Mouse (Mus musculus) cerebellum, adult 8-10 months (tissue): ENCODE results near the gene Rcbtb2.

Experiments
- DNase-seq: peaks from one replicate; pipeline ENCODE4 v3.0.0; 2022

Gene Rcbtb2

GRCm38 (mm10) chr14:73217062-73217461 lies 94.2 kb downstream of the Rcbtb2 start:
- peak; percentile 20 for DNase-seq

GRCm38 (mm10) chr14:73222316-73222970 lies 99.6 kb downstream of the Rcbtb2 start:
- DNase-seq: no peak

DNA sequence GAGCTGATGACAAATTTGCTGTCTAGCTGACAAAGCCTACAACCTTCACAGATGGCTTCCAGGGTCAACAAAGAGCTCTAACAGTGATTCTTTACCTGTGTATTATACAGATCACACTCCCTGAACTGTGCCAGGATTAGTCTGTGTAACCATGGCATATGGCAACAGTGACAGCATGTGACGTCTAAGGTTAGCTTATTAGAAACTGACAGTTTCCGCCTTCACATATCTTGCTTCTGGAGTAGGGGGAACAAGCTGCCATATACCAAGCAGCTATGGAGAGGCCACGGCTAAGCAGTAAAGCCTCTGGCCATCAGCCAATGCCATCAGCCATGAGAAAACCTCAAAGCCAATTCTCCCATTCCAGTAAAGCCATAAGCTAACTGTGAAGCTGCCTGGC lies 103.5 kb downstream of the Rcbtb2 start:
- DNase-seq: peak; percentile 24

GRCm38 (mm10) chr14:73226849-73227248 lies 104.0 kb downstream of the Rcbtb2 start:
- no peak for DNase-seq

DNA sequence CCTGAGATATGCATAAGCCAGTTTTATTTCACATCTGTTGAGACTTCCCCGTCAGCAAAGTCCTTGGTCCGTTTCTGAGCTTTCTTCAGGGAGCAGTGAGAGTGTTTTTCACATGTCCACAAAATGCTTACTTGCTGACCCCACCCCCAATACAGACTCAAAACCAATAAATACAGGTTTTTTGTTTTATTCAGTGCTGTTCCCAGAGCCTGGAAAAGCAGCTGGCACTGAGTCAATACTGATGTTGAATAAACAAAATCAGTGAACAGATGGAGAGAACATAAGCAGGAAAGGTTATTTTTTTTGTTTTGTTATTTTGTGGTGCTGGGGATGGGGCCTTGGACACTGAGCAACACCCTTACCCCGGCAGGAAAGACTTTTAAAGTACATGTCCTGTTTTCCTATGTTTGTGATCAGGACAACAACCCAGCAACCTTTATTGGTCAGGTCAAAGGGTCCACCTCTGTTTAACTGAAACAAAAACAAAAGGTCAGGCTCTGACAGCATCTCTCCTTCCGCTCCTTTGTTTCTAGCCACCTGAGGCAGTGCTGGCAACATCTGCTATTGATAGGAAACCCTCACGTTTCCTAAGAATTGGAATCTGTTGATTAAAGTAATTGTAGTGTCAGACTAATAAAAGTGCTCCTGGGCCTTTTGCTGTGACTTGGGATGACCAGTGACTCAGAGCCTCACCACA lies 108.6 kb downstream of the Rcbtb2 start:
- no peak for DNase-seq

- DNase-seq: no peak
These were observed 111.7 kb downstream of the Rcbtb2 start for GRCm38 (mm10) chr14:73234468-73235031.

GRCm38 (mm10) chr14:73237848-73238321 lies 115.0 kb downstream of the Rcbtb2 start, which contains the start of gene Lpar6:
Gene Lpar6, plus strand, starts transcription at chr14:73237895.
- DNase-seq: no peak

DNA sequence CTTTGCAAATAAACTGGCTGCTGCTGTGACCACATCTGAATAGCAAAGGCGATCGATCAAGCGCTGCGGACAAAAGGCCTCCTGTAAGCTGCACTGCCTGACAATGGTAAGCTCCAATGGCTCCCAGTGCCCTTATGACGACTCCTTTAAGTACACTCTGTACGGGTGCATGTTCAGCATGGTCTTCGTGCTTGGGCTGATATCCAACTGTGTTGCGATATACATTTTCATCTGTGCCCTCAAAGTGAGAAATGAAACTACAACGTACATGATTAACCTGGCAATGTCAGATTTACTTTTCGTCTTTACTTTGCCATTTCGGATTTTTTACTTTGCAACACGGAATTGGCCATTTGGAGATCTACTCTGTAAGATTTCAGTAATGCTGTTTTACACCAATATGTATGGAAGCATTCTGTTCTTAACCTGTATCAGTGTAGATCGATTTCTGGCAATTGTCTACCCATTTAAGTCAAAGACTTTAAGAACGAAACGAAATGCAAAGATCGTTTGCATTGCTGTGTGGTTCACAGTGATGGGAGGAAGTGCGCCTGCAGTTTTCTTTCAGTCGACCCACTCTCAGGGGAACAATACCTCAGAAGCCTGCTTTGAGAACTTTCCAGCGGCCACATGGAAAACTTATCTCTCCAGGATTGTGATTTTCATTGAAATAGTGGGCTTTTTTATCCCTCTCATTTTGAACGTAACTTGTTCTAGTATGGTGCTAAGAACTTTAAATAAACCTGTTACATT lies 115.8 kb downstream of the Rcbtb2 start:
- no peak for DNase-seq

- DNase-seq: no peak
These were observed 116.5 kb downstream of the Rcbtb2 start for GRCm38 (mm10) chr14:73239291-73239690.

DNA sequence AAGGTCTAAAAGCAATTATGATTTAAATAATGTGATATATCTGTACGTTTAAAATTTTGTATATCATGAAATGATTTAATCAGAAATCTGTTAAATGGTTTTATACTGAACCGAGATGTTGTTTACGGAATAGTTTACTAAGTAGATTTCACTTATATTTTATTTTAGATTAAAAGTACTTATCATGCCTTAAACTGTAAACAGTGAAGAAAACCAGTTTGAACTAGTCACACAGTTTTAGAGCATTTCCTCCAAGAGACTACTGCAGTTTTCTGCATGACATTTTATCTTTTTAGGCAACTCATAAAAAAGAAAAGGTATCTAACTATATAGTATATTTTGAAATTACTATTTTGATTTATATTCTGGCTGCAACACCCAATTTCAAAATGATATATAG lies 117.0 kb downstream of the Rcbtb2 start:
- no peak for DNase-seq

- no peak for DNase-seq
These were observed 121.3 kb downstream of the Rcbtb2 start for GRCm38 (mm10) chr14:73244061-73244597.

- DNase-seq: no peak
These were observed 127.2 kb downstream of the Rcbtb2 start for GRCm38 (mm10) chr14:73250056-73250455.

DNA sequence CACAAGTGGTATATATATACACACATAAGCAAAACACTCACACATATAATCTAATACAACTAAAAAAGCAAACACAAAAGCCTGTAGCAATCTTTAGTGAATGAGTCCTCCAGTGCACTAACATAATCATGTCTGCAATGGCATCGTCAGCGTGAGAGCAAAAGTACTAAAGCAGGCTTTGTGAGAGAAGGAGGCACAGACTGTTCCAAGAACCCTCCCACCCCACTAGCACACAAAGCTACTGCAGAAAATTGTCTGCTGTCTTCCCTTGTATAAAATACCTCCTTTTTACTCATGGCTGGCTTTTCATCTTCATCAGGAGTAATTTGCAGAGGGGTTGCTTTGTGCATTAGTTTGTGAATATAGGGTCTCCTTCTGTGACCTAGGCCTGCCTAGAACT lies 129.4 kb downstream of the Rcbtb2 start:
- no peak for DNase-seq

DNA sequence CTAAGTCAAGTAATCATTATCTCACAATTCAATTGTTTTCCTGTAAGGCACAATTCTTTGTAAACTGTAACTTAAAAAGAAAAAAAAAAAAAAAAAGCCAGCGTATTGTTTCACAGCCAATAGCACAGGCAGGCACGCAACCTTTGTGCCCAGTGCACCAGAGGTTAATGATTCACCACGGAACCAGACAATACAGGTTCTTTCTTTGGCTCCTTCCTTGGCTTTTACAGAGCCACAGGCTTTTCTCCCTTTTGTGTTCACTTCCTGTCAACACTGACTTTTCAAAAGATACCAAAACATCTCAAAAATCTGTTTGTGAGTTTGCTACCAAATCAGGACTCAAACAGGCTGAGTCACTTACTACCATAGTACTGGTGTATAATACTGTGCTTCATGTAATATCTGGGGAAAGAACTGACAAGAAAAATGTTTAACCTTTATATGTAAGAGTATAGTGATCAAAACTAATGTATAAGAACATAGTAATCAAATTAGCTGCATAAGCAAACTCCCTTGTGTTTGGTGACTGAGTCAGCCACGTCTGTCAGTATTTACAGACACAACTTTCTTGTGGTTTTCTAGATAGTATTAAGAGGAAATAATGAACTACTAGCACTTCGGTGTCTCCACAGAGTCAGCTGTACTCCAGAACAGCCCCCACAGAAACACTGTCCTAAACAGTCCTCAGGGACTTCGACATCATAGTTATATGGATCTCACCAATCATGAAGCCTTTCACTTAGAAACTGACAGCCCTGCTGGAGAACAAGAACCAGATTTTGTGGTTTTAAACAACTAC lies 130.8 kb downstream of the Rcbtb2 start:
- DNase-seq: no peak

DNA sequence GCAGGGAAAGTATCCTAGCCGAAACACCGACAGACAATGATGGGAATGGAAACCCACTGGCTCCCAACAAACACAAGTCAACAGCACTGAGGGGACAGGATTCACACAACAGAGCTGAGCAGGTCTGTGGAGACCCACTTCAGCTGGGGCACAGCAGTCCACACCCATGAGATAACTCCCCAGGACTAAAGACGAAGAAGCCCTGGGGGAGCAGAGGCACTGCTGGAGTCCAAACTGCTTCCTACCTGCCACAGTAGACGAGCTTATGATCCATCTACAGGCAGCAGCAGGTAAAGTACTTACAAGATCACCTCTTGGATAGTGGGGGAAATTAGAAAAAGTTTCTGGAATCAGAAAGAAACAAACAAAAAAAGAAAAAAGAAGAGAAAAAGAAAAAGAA lies 131.6 kb downstream of the Rcbtb2 start:
- no peak for DNase-seq

- DNase-seq: no peak
These were observed 132.7 kb downstream of the Rcbtb2 start for GRCm38 (mm10) chr14:73255426-73255970.

DNA sequence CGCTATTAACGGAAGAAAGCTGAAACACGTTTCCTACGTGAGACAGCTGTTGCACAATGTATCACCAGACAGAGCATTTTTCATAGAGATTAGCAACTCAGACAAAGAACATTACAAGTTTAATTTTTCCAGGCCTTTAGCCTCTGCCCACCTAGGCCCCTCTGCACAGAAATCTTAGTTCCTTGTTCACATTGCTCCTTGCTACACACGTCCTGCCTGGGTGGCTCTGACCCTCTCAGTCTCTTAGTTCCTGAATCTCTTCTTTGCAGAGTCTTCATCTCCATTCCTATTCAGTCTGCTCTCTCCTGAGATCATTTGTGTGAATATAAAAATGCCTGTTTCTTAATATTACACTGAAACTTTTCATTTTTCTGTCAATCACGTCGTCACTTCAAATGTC lies 134.5 kb downstream of the Rcbtb2 start:
- no peak for DNase-seq
